Mouse (Mus musculus) neutrophil, adult 5-6 weeks (primary cell): Measurements from ENCODE around the gene Cep126. TPM values are rescaled to one million over a fixed set of nuclear protein-coding genes. Genes with fewer than 3 reads are reported as not detected.

Experiments
- ATAC-seq: fragments of 151-379, 151-347 bp; 2 replicates; pipeline ENCODE4 v1.8.0; 2017; ENCODE audit warnings: mild to moderate bottlenecking, moderate TSS enrichment; ENCODE audit not compliant: insufficient number of reproducible peaks, poor library complexity, low FRiP score, severe bottlenecking; ENCODE audit errors: extremely low read depth
- total RNA-seq: library from RNA; stranded (forward); fragments of 200-1000 nt; gene quantifications from 2 replicates; pipeline ENCODE4 v1.2.3, GENCODE M21; 2017

The Cep126 gene
- total RNA-seq, 1 experiment from 2014 or later = not detected

- ATAC-seq = no peak
Observed at GRCm38 (mm10) chr9:8032847-8033246, 101.2 kb downstream of the Cep126 start.

Other genes with a start within 250 kb of the Cep126 start
- 0.58 and 0.74 TPM in 2 replicates for gene Yap1, start 129.7 kb downstream of the Cep126 start, total RNA-seq
- gene Cfap300, start 91.5 kb downstream of the Cep126 start, total RNA-seq = not detected in 2 replicates